Mouse (Mus musculus) small intestine, adult 2 months (tissue): ENCODE data around the gene Dok7.

ENCODE experiments used
- CTCF ChIP-seq: fragments of 200-500 bp; IDR thresholded peaks from 2 replicates; pipeline ENCODE4 v1.5.1; 2012; ENCODE audit warnings: low read depth, mild to moderate bottlenecking, control low read depth, inconsistent platforms, low read length, moderate library complexity, mixed read lengths; ENCODE audit not compliant: insufficient replicate concordance, insufficient read length; ENCODE audit errors: extremely low read depth
- POLR2A ChIP-seq: fragments of 200-500 bp; IDR thresholded peaks from 2 replicates; pipeline ENCODE4 v1.6.1; 2012; ENCODE audit warnings: low read depth, mild to moderate bottlenecking, control low read depth, inconsistent platforms, low read length, moderate library complexity

DNA sequence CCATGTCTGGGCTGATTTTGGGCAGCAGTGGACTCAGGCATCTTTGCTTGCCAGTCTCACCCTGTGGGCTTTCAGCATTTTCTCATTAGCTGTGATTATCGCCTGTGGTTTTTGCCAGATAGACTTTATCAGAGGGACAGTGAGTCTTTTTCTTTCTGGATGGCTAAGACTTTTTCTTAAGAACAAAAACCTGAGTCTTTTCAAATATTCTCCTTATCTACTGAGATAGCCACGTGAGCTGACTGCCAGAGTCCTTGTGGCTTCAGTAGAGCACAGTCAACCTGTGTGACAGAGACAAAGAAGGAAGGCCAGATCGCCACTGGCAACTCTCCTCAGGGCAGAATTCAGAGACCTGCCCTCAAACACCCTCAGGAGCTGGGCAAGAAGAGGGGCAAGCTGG lies 61.1 kb downstream of the Dok7 start:
- TF ChIP-seq CTCF: no peak
- no peak for TF ChIP-seq POLR2A
